Mouse (Mus musculus): ENCODE measurements around the gene Cfap73. TPM values are rescaled to one million over a fixed set of nuclear protein-coding genes. Genes with fewer than 3 reads are reported as not detected.
A peak's percentile ranks its signal among the peaks of the same experiment; 100 is the strongest.

The Cfap73 gene
- polyA plus RNA-seq, 1 experiment from 2014 or later, result not detected

DNA sequence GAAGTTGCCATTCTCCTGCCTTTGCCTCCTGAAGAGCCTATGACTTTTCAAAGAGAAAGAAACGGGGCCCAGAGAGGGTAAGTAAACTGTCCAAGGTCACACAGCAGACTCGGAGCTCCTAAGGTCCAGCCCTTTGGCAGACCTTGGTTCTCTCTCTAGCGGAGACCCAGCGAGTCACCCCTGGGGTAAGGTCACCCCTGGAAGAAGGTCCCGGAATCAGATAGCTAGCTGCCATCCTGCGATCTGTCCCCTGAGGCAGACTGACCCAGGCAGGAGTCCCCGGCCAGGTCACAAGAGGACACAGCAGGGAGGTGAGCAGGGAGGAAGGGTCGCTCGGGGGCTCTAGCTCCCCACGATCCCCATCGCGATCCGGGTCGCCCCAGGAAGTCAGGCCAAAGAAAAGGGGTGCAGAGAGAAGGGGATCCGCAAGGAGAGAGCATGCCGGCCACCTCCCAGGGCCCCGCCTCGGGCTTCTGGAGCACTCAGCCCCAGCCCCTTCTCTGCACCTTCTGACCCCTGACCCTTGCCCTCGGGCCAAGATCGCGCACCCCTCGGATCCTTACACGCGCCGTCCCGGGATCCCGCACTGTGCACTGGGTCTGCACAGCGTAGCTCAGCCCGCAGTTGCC, 46.0 kb downstream of the Cfap73 start:
- H3K27ac ChIP-seq, result peak overlapping the region; percentile 77
- peak overlapping the region; percentile 83 for H3K9ac ChIP-seq
- H3K4me1 ChIP-seq (replicated peaks), result peaks cover 31% of the 10 kb centered on the region
- WGBS, result under 1% methylated on average over 29 of the region's 29 CpGs
- H3K36me3 ChIP-seq, result peaks cover 7% of the 10 kb centered on the region
- peak; percentile 10 for ATAC-seq
- peak overlapping the region; percentile 90 for H3K4me3 ChIP-seq (replicated peaks)
- H3K9me3 ChIP-seq, result no peaks in the 10 kb centered on the region
- peak overlapping the region; percentile 82 for H3K4me2 ChIP-seq (replicated peaks)
- no peaks in the 10 kb centered on the region for H3K27me3 ChIP-seq (replicated peaks)

- Histone ChIP-seq H3K4me3 (replicated peaks) (peak overlapping the region; percentile 90), H3K4me2 (replicated peaks) (peak overlapping the region; percentile 82), H3K27me3 (replicated peaks) (no peaks in the 10 kb centered on the region), H3K9ac (peak overlapping the region; percentile 83; the same call in 1 of the 2 replicates), H3K4me1 (replicated peaks) (peaks cover 31% of the 10 kb centered on the region), H3K9me3 (no peaks in the 10 kb centered on the region), H3K27ac (peak overlapping the region; percentile 77), H3K36me3 (peaks cover 10% of the 10 kb centered on the region)
- ATAC-seq, result no peak
- WGBS, result 17% methylated on average over 9 of the region's 9 CpGs
Observed at GRCm38 (mm10) chr5:120587616-120587926, 46.5 kb downstream of the Cfap73 start.

- Histone ChIP-seq H3K4me2 (replicated peaks) (peak overlapping the region; percentile 82), H3K27ac (peak overlapping the region; percentile 77), H3K9me3 (no peaks in the 10 kb centered on the region), H3K9ac (peak overlapping the region; percentile 83; the same call in 1 of the 2 replicates), H3K4me3 (replicated peaks) (peak overlapping the region; percentile 90), H3K27me3 (replicated peaks) (no peaks in the 10 kb centered on the region), H3K4me1 (replicated peaks) (peaks cover 34% of the 10 kb centered on the region), H3K36me3 (peaks cover 10% of the 10 kb centered on the region)
- WGBS, result 9% methylated on average over 17 of the region's 17 CpGs
- 0 out of 2 replicates have a peak, but pooled peaks have one; percentile 7 for ATAC-seq
Observed at GRCm38 (mm10) chr5:120586741-120587615, 47.1 kb downstream of the Cfap73 start.

DNA sequence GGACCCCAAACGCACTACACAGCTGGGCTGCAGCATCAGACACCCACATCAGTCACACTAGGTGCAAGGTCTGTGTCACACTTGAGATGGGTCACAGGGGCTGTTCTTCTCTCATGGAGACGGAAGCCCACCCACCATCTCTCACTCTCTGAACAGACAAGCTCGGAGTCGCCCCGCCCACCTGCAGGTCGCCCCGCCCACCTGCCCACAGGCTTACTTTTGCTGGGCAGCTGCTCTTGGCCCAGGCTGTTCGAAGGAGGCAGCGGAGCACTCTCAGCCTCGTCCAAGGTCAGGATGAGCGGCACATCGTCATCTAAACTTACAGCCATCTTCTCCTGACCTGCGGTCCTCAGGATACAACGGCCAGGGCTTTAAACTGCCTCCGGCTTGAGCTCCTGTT, 49.1 kb downstream of the Cfap73 start:
- Histone ChIP-seq H3K9me3 (no peaks in the 10 kb centered on the region), H3K4me2 (replicated peaks) (no peak overlapping the region), H3K9ac (peak overlapping the region; percentile 5; the same call in 1 of the 2 replicates), H3K36me3 (peaks cover 14% of the 10 kb centered on the region), H3K4me1 (replicated peaks) (peaks cover 41% of the 10 kb centered on the region), H3K27ac (no peak overlapping the region), H3K27me3 (replicated peaks) (no peaks in the 10 kb centered on the region), H3K4me3 (replicated peaks) (no peak overlapping the region)
- 43% methylated on average over 15 of the region's 15 CpGs for WGBS
- no peak for ATAC-seq

GRCm38 (mm10) chr5:120583511-120583910, 50.5 kb downstream of the Cfap73 start:
- H3K4me1 ChIP-seq (replicated peaks), result peaks cover 53% of the 10 kb centered on the region
- 90% methylated on average over 4 of the region's 4 CpGs for WGBS

DNA sequence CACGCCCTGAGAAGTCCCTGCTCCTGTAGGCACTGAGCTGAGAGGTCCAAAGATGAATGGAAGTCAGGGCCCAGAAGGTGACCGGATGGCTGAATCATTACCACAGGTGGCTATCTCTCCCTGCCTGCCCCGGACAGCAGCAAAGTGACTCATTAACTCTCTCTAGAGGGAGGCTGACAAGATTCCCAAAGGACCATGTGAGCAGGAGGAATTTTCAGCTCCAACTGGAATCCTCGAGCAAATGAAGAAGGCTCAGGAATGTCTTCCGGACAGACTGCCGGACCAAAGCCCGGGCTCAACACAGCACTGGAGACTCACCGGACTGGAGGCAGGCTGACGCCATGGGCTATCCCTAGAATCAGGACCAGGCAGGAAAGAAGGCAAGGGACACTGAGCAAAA, 52.0 kb downstream of the Cfap73 start:
- no peaks in the 10 kb centered on the region for H3K27me3 ChIP-seq (replicated peaks)
- no peak overlapping the region for H3K4me3 ChIP-seq (replicated peaks)
- H3K36me3 ChIP-seq, result peaks cover 14% of the 10 kb centered on the region
- no peak overlapping the region for H3K9ac ChIP-seq
- 0 out of 2 replicates have a peak overlapping the region, but pooled peaks have one; percentile 17 for H3K27ac ChIP-seq
- WGBS, result 72% methylated on average over 9 of the region's 9 CpGs
- H3K4me1 ChIP-seq (replicated peaks), result peaks cover 52% of the 10 kb centered on the region
- no peaks in the 10 kb centered on the region for H3K9me3 ChIP-seq
- H3K4me2 ChIP-seq (replicated peaks), result no peak overlapping the region
- no peak for ATAC-seq

More at GRCm38 (mm10) chr5:120583511-120583910, 50.5 kb downstream of the Cfap73 start:
- H3K27me3 ChIP-seq (replicated peaks), result no peaks in the 10 kb centered on the region
- no peak overlapping the region for H3K9ac ChIP-seq
- peaks cover 14% of the 10 kb centered on the region for H3K36me3 ChIP-seq
- no peak overlapping the region for H3K27ac ChIP-seq
- H3K4me3 ChIP-seq (replicated peaks), result no peak overlapping the region
- H3K9me3 ChIP-seq, result no peaks in the 10 kb centered on the region
- H3K4me2 ChIP-seq (replicated peaks), result no peak overlapping the region
- no peak for ATAC-seq

- Histone ChIP-seq H3K4me1 (replicated peaks) (peaks cover 46% of the 10 kb centered on the region), H3K4me3 (replicated peaks) (no peak overlapping the region), H3K9ac (0 out of 2 replicates have a peak overlapping the region, but pooled peaks have one; percentile 2), H3K9me3 (no peaks in the 10 kb centered on the region), H3K27ac (0 out of 2 replicates have a peak overlapping the region, but pooled peaks have one; percentile 79), H3K4me2 (replicated peaks) (peak overlapping the region; percentile 18; the same call in 1 of the 2 replicates), H3K36me3 (peaks cover 14% of the 10 kb centered on the region), H3K27me3 (replicated peaks) (no peaks in the 10 kb centered on the region)
- 88% methylated on average over 26 of the region's 26 CpGs for WGBS
- ATAC-seq, result no peak
Observed at GRCm38 (mm10) chr5:120579898-120580626, 54.0 kb downstream of the Cfap73 start.

DNA sequence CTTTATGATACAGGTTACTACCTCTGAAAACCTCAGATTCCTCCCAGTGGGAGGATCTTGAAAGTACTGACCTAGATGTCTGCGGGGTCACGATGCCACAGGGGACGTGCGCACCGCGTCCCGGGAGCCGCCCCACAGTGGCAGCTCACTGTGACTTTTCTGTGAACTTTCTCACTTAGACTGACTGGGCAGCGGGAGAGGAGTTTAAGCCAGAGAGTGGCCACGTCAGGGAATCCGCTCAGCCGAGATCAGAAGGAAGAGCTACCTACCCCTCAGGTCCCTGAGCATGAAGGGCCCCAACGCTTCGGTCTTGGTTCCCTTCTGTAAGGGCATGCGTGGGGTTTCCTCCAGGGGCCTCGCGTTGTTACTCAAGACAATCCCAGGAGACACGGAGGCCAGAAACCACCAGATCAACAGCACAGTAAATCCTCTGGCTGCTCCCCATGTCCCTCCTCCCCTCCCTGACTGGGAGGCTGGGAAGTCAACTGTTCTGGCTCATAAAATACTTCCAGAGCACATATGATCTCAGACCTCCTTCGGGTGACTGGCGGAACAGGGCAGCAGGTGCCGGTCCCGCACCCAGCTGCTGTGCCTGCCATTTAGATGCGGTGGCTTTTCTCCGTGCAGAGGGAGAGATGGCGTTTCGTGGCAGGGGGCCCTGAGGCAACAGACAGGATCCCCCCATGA, 54.7 kb downstream of the Cfap73 start:
- WGBS, result 39% methylated on average over 26 of the region's 26 CpGs
- H3K27me3 ChIP-seq (replicated peaks), result no peaks in the 10 kb centered on the region
- peak overlapping the region; percentile 18 for H3K4me2 ChIP-seq (replicated peaks)
- H3K4me1 ChIP-seq (replicated peaks), result peaks cover 41% of the 10 kb centered on the region
- peaks cover 14% of the 10 kb centered on the region for H3K36me3 ChIP-seq
- H3K27ac ChIP-seq, result peak overlapping the region; percentile 79
- peak; percentile 43; the same call in 1 of the 2 replicates for ATAC-seq
- H3K9ac ChIP-seq, result 0 out of 2 replicates have a peak overlapping the region, but pooled peaks have one; percentile 2
- no peaks in the 10 kb centered on the region for H3K9me3 ChIP-seq
- H3K4me3 ChIP-seq (replicated peaks), result no peak overlapping the region

DNA sequence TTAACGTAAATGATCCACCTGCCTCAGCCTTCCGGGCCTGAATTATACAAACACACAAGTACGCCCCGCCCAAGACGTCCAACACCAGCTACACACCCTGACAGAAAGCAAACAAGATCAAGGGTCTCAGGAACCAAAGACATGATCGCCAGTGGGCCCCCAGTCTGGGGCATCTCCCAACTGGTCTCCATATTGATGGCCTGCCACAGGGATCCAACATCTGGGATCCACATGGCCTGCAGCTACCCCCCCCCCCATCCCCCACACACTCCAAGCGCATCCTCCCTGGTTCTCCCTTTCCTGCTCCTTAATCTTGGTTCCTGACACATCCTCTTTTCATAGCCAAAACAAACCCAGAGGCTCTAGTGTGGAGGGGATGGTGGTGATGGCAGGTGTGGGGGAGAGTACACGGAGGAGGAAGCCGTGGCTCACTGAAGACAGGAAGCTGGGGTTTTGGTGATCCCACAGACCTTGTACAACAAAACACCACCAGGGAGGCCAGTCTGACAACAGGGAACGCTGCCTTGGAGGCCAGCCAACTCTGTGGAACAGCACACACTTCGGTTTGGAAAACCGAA, 55.4 kb downstream of the Cfap73 start:
- 0 out of 2 replicates have a peak overlapping the region, but pooled peaks have one; percentile 2 for H3K9ac ChIP-seq
- peak overlapping the region; percentile 18 for H3K4me2 ChIP-seq (replicated peaks)
- H3K27me3 ChIP-seq (replicated peaks), result no peaks in the 10 kb centered on the region
- H3K4me3 ChIP-seq (replicated peaks), result no peak overlapping the region
- H3K27ac ChIP-seq, result peak overlapping the region; percentile 79
- peak; percentile 16; the same call in 1 of the 2 replicates for ATAC-seq
- peaks cover 12% of the 10 kb centered on the region for H3K36me3 ChIP-seq
- peaks cover 41% of the 10 kb centered on the region for H3K4me1 ChIP-seq (replicated peaks)
- no peaks in the 10 kb centered on the region for H3K9me3 ChIP-seq
- WGBS, result 22% methylated on average over 12 of the region's 12 CpGs
